In genomic region chr5:31080059-31080794, GRCm38 (mm10) we compare ENCODE assay signal across 14 mouse cellular contexts. TPM values are rescaled to one million over a fixed set of nuclear protein-coding genes. Genes with fewer than 3 reads are reported as not detected.
DNase-seq lines count a peak whose midpoint lies in the region; ATAC-seq lines count a peak whose summit lies in the region.
"Had no signal": no experiment of that assay in that cellular context is flagged by ENCODE, and none has a peak within 500 bp of the region (broad histone marks: within the 10 kb centered on the region; RNA-seq: fewer than 3 reads in every experiment).

No protein-coding gene starts in this region.

- no peak overlapping the region for H3K9ac ChIP-seq in heart, embryonic 11.5 days (ENCODE audit: low read depth, low read length)
- H3K9ac ChIP-seq: intestine, embryonic 15.5 days; lung, embryonic 15.5 days; midbrain, embryonic 15.5 days; neural tube, embryonic 15.5 days had no signal

- no peaks in the 10 kb centered on the region for H3K9me3 ChIP-seq in heart, embryonic 11.5 days (replicated peaks; ENCODE audit: control insufficient read depth, low read length)
- H3K9me3 ChIP-seq: intestine, embryonic 15.5 days; lung, embryonic 15.5 days; midbrain, embryonic 15.5 days; neural tube, embryonic 15.5 days had no signal

- peaks cover 17% of the 10 kb centered on the region for H3K4me1 ChIP-seq in heart, embryonic 11.5 days (ENCODE audit: control insufficient read depth, insufficient read depth, low read length)
- H3K4me1 ChIP-seq: intestine, embryonic 15.5 days had no signal

- no peak overlapping the region for H3K4me3 ChIP-seq in heart, embryonic 11.5 days (ENCODE audit: low read depth, low read length)
- H3K4me3 ChIP-seq: heart, adult 2 months; intestine, embryonic 15.5 days; lung, embryonic 15.5 days; midbrain, embryonic 15.5 days; neural tube, embryonic 15.5 days had no signal

- 78% methylated on average over 13 of the region's 13 CpGs for WGBS in heart, embryonic 11.5 days (ENCODE audit: insufficient replicate concordance)

- H3K36me3 ChIP-seq in heart, embryonic 11.5 days (ENCODE audit: control insufficient read depth, insufficient read depth, low read length) = peaks cover 15% of the 10 kb centered on the region

- ATAC-seq in heart, embryonic 11.5 days (replicated peaks; ENCODE audit: insufficient number of reproducible peaks, low FRiP score, low TSS enrichment) = no peak
- ATAC-seq: intestine, embryonic 15.5 days; midbrain, embryonic 15.5 days had no signal

- peak; percentile 91 for DNase-seq in heart, adult 11 months
- DNase-seq in ovary, adult 18-20 months (ENCODE audit: low spot score) = peak; percentile 25
- no peak for DNase-seq in ovary, postnatal 36 days (ENCODE audit: low spot score)
- peak; percentile 74 for DNase-seq in layer of hippocampus, adult 9-11 months
- peak; percentile 64 to 79 for DNase-seq in right cerebral cortex, postnatal 36 days (ENCODE audit: low spot score in 2 of 2)
- DNase-seq in urinary bladder, postnatal 14 days (ENCODE audit: low spot score) = no peak
- no peak for DNase-seq in adrenal gland, postnatal 14 days

- no peak overlapping the region for H3K27ac ChIP-seq in heart, embryonic 11.5 days (ENCODE audit: low read depth, low read length)
- H3K27ac ChIP-seq: heart, adult 2 months; intestine, embryonic 15.5 days; lung, embryonic 15.5 days; midbrain, embryonic 15.5 days; neural tube, embryonic 15.5 days had no signal

- no peak overlapping the region for H3K4me2 ChIP-seq in heart, embryonic 11.5 days
- H3K4me2 ChIP-seq: intestine, embryonic 15.5 days; lung, embryonic 15.5 days; midbrain, embryonic 15.5 days; neural tube, embryonic 15.5 days had no signal

- H3K27me3 ChIP-seq in heart, embryonic 11.5 days (ENCODE audit: control insufficient read depth, insufficient read depth, low read length) = no peaks in the 10 kb centered on the region
- H3K27me3 ChIP-seq: midbrain, embryonic 15.5 days; neural tube, embryonic 15.5 days had no signal

RNA-seq across cellular contexts. Expression of gene Cad, which starts 25.6 kb away (rescaled TPM):
- polyA plus RNA-seq in heart, embryonic 11.5 days (2014; fragmentation: Nextera tagmentation; extraction: Ambion mirVana) = 22.9 and 23.1 TPM in 2 replicates
- total RNA-seq in adrenal gland, postnatal 14 days (2021) = 31.0 and 37.3 TPM in 2 replicates

RNA-seq across cellular contexts. Expression of gene Dnajc5g, which starts 25.9 kb away (rescaled TPM):
- not detected in 2 replicates for polyA plus RNA-seq in heart, embryonic 11.5 days (2014; fragmentation: Nextera tagmentation; extraction: Ambion mirVana)
- not detected in 2 replicates for total RNA-seq in adrenal gland, postnatal 14 days (2021)
- total RNA-seq: heart, adult 2 months; layer of hippocampus, postnatal 14 days had no signal
- polyA plus RNA-seq: heart, adult 2 months; intestine, embryonic 15.5 days; lung, embryonic 15.5 days; midbrain, embryonic 15.5 days; neural tube, embryonic 15.5 days had no signal

RNA-seq across cellular contexts. Expression of gene Slc30a3, which starts 27.8 kb away (rescaled TPM):
- 0.47 and 0.48 TPM in 2 replicates for polyA plus RNA-seq in heart, embryonic 11.5 days (2014; fragmentation: Nextera tagmentation; extraction: Ambion mirVana)
- 0.49 and 0.74 TPM in 2 replicates for total RNA-seq in adrenal gland, postnatal 14 days (2021)

RNA-seq across cellular contexts. Expression of gene Slc5a6, which starts 31.5 kb away (rescaled TPM):
- 5.4 and 7.1 TPM in 2 replicates for polyA plus RNA-seq in heart, embryonic 11.5 days (2014; fragmentation: Nextera tagmentation; extraction: Ambion mirVana)
- total RNA-seq in adrenal gland, postnatal 14 days (2021) = 19.7 and 24.0 TPM in 2 replicates

RNA-seq across cellular contexts. Expression of gene Atraid, which starts 32.1 kb away (rescaled TPM):
- polyA plus RNA-seq in heart, embryonic 11.5 days (2014; fragmentation: Nextera tagmentation; extraction: Ambion mirVana) = 96.8 and 101 TPM in 2 replicates
- total RNA-seq in adrenal gland, postnatal 14 days (2021) = 116 and 121 TPM in 2 replicates

Comparison
In these comparisons a context has a peak if more than half of its experiments do, and no peak if none do; other contexts are left out.
1. DNase-seq: peak in heart, adult 11 months (single experiment), ovary, adult 18-20 months (single experiment), layer of hippocampus, adult 9-11 months (single experiment) and right cerebral cortex, postnatal 36 days (2 of 2); none in ovary, postnatal 36 days (single experiment), urinary bladder, postnatal 14 days (single experiment) and adrenal gland, postnatal 14 days (single experiment).